Mouse (Mus musculus) spleen, adult 12 weeks (tissue): Measurements from ENCODE around the gene Dda1.

ENCODE experiments used
- DNase-seq: peaks from one replicate; pipeline ENCODE4 v3.0.0; 2022; ENCODE audit warnings: low spot score

Dda1 gene

DNA sequence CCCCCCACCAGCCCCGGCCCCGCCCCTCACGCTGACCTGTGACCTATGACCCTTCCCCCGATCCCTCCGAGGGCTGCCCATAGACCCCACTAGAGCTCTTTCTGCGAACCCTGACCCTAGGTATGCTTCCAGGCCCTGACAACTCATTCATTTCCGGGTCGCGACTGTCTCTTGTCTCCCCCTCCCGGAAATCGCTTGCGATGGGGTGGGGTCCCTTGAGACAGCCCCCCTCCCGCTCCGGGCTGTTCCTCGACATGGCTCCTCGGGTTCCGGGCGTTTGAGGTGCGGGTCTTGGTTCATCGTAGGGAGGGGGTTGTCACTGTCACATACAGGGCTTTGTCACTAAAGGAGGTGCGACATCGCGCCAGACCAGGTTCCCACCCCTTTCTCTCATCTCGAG, 412 bp downstream of the Dda1 start:
- DNase-seq, result peak; percentile 29

DNA sequence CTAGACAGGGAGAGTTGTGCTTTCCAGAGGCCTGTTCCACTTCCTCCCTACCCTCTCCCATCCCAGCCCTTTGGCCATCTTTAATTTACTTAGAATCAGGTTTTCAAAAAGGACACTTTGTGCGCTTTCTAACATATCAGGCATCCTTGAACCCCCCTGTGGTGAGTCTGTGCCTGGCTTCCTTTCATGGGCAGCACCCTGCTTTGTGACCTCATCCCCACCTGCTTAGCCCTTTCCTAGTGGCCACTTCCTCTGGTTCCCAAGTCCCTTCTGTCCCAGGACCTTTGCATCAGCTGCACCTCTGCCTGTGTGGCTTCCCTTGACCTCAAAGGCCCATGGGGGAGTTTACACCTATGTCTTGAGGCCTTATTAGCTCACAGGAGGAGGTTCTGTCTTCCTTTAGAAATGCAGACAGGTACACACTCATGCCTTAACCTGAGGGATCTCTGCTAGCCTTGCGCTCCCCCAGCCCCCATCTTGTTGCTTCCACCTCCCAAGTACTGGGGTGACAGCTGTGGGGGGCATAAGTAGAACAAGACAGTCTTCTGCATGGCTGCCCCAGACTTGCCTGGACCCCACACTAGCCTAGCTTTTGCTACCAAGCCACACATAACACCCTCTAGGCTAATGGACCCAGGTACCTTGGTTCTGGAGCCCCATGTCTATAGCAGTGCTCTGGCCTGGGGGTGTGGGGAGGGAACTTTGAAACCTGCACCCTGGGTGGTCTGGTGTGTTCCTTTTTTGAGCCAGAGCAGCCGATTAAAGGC, 1.3 kb downstream of the Dda1 start:
- no peak for DNase-seq

DNA sequence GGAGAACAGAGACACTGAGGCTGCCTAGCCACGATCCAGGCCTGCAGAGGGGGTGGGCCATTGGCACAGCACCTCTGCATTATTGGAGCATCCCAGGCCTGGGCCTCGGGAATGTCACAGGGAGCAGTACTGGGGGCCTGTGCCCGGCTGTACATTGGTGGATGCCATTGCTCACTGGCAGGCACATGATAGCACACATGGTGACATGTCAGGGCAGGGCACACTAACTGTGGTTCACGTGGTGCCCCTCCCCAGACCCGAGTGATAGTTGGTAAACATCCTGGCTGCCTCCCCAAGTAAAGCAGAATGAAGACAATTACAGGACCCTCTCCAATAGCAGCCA, 1.9 kb downstream of the Dda1 start:
- DNase-seq, result no peak

DNA sequence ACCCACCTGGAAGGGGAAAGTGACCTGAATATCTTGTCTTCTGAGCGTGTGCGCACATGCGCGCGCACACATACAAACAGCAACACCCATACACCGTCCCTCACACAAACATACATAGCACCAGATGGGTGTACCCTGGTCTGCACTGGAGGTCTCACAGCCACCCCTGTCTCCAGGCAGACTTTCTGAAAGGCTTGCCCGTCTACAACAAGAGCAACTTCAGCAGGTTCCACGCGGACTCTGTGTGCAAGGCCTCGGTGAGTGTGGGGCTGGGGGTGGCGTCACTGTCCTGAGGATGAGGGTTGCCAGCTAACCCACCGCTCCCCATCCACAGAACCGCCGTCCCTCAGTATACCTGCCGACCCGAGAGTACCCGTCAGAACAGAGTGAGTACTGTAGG, 2.9 kb downstream of the Dda1 start:
- DNase-seq, result no peak

DNA sequence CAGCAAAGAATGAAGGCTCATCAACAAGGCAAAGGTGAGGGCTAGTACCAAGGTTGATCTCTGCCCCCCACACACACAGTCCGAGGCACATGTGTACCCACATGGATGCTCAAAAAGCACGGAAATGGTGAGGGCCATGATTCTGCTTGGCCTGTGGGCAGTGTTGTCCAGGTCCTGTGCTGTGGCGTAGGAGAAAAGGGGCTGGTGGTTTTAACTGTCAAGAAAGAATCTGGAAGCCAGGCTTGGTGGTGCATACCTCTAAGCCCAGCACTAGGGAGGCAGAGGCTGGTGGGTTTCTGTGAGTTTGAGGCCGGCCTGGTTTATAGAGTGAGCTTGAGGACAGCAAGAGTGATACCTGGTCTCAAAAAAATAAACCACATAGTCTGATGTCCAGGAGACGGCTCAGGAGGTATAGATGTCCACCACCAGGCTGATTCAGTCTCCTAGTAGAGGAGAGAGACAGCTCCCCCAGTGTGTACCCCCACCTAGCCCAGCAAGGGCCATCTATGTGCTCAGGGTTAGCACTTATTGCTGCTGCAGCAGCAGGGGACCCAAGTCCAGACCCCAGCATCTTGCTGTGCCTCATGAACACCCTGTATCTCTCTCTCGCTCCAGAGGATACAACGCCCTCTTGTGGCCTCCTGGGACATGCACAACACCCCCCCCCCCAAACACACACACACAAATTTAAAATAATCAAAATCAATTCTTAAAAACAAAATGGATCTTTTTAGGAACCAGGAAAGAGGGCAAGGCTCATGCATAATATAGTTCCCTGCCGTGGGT, 3.8 kb downstream of the Dda1 start:
- no peak for DNase-seq

DNA sequence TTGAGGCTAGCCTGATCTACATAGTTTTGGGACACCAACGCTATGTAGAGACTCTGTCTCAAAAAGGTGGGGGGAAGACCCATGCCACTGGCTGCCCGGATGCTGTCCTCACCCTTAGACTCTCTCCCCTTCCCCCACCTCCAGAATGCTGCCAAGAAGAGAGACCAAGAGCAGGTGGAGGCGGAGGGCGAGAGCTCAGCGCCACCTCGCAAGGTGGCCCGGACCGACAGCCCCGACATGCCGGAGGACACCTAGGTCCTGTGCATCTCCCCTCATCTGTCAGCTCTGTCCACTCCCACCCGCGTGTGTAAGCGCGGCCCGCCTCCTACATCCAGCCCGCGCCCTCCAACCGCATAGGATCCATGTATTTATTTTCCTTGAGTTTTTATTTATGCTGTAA, 5.3 kb downstream of the Dda1 start:
- DNase-seq, result no peak

DNA sequence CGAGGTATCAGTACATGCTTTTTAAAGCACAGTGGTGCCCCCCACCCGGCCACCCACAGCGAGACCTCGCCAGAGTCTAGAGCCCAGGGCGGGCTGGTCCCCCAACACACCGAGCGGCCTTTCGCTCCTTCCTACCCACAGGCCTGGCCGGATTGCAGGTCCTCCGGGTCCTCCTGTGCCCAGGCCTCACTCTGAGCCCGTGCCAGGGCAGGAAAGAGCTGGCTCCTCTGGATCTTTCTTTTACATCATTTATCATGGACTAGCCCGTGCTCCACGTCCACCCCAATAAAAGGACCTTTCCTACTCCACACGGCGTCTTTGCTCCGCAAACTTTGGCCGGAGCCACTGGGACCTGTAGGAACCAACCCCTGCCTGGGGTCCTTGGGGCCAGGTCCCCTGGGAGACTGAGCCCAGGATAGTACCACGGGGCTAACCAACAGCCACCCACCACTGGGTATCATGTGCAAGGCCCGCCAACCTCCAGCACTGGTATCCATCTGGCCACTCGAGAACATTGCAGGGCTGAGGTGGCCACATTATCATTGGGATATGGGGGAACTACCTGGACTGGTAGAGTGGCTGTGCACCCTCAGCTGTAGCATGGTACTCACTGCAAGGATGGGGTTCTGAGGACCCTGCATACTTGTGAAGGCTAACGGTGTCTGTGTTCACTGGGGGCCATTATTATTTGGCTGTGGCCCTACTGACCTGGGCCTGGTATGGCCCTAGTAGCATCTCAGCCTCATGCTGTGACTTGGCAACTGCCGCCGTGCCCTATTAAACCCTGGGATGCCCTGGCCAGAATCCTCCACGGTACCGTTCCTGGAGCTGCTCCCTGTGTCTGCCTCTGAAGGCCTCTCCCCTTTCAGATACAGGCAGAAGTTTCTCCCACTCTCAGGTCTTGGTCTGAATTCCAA, 6.0 kb downstream of the Dda1 start:
- DNase-seq, result no peak

DNA sequence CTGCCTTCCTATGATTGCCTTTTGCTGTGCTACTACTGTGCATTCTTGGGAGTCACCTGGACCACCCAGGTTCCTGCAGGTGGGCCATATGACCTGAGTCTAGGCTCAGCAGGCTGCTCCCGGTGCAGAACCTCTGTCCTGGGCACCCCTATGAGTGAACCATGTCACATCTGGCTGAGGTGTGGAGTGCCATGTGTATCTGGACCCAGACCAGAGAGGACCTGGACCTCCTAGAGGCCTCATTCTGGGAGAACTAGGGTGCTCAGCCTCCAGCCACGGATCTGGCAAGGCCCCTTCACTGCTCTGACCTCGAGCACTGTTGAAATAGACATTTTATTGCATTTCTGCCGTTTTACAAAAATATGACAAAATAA, 6.7 kb downstream of the Dda1 start:
- DNase-seq, result no peak

DNA sequence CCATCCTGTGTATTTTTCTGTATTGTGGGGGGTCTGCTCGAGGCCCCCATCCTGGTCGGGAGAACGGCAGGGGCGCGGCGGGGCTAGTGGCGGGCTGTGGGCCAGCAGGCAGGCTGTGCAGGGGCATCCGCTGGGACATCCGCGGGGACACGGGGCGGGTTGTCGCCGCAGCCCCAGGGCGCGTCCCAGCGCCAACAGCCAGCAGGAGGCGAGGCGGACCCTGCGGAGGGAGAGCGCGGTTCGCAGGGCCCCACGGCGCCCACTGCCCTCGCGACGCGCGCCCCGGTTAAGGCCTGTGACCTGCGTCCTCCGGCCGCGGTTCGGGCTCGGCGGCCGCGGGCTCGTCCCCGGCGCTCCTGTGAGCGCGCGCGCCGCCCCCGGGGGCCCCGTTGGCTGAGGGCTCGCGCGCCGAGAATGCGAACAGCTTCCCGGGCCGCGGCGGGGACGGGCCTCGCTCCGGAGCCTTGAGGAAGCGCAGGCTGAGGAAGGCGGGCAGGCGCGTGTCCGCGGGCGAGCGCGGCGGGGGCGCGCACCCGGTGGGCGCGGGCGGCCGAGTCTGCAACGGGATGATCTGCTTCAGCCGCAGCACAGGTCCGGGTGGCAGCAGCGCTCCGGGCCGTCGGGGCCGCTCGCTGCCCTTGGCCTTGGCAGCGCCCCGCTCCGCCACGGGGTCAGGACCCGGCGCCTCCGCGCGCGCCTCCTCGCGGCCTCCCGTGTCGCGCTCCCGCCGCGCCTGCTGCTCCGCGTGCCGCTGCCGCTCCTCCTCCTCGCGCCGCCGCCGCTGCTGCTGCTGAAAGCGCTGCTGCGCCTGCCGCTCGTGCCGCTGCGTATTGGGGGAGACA, 7.3 kb downstream of the Dda1 start:
- DNase-seq, result peak; percentile 63

GRCm38 (mm10) chr8:71477196-71477845, 8.3 kb downstream of the Dda1 start:
- DNase-seq, result no peak

DNA sequence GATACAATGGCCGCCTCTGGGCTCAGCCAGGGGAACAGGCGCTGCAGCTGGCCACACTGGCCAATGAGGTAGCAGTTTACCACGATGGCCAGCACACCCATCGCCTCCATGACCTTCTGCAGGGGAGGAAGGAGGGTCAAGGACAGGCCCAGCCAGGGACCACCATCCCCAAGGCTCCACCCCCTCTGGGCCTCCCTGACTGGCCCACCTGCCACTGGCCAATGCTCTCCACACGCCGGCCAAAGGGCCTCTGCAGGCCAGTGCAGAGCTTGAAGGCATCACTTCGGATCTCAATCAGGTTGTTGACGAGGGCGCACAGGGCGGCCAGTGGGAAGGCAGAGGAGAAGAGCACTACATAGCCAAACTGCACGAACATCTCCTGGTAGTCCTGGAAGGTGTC, 9.9 kb downstream of the Dda1 start:
- DNase-seq, result no peak

GRCm38 (mm10) chr8:71483932-71484331, 14.9 kb downstream of the Dda1 start:
- DNase-seq, result no peak

- no peak for DNase-seq
These were observed 15.7 kb downstream of the Dda1 start for GRCm38 (mm10) chr8:71484736-71485135.

DNA sequence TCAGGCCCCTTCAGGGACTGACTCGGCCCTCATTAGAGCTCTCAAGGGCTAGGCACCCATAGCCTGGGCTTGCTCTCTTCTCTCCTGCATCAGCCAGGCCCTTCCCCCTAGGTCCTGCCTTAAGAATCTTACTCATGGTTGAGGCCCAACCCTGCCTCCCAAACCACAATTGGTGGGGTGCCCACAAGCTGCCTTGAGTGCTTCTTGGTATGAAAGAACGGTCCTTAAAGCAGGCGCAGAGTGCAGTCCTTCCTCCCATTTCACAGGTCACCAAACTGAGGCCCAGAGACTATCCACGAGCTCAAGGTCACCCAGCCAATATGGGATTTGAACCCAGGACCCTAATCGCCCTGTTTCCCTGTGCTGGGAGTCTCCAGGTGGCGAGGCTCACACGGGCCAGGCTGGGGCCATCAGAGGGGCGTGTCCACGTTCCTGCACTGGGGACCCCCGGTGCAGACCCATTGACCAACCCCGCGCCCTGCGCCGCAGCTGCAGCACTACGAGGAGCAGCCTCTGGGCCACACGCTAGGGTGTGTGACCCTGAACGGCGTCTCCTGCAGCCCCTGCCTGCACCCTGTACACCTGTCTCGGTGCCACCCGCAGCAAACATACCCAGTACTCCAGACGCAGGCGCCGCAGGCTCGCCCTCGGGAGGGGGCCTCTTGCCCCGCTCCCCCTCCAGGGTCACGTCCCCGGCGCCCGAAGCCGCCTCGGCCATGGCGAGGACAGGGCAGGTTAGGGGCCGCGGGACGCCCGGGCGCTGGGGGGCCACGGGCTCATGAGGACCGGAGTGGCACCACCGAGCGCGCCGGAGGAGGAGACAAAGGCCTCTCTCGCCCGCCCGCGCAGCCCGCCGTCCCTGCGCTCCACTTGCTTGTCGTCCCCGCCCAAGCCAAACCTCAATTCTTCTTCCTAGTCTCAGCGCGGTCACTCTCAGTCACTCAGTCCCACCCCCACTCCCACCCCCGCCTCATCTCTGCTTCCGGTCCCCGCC, 16.4 kb downstream of the Dda1 start, which contains the start of gene Ano8:
TSS of gene Ano8 (minus strand) at position 822 of the 994 bp plus-strand sequence.
- DNase-seq, result peak; percentile 59

DNA sequence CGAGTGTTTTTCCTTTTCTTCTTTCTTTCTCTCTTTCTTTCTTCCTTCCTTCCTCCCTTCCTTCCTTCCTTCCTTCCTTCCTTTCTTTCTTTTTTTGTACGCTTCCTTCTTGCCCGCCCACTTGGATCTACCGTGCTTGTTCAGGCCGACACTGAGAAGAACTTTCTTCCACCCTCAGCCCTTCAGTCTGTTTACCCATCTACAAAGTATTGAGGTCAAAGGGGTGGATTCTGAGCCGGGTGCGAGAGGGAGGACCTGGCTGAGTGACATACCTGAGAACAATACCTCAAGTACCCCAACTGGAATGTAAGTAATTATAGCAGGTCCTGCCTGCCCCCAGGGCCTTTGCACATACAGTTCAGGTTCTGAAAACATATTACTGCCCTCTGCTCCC, 17.1 kb downstream of the Dda1 start:
- DNase-seq, result no peak

DNA sequence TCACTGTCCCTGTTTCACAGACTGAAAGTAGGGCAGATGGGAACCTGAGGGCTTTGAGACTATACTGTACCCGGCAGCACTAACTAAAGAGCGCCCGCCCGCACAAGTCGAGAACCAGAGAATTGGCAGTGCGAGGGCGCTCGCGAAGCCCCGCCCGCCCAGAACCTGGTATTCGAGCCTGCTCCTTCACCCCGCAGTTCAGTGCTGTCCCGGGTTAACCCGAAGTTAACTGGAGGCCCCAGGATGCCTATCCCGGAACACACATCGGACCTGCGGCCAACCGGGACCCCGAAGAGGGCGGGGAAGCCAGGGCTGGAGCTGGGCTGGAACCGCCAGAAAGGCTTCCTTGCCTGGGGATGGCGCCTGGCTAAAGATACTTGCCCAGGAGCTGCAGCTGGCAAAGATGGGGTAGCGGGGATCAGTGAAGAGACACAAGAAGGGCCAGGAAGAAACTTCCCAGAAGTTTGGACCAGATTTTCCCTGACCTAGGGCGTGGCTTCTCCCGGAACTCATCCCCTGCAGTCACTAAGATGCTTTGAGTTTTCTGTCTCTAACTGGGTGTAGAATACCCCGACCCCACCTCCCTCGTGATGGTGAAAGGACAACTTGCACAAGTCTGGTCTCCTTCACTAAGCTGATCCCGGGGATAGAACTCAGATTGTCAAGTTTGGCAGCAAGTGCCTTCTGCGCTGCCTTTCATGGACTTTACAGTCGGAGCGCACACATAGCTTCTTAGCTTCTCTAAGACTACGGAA, 18.9 kb downstream of the Dda1 start, which contains the start of gene Gtpbp3:
TSS of gene Gtpbp3 (plus strand) at position 413 of the 755 bp plus-strand sequence.
- DNase-seq, result peak; percentile 66

DNA sequence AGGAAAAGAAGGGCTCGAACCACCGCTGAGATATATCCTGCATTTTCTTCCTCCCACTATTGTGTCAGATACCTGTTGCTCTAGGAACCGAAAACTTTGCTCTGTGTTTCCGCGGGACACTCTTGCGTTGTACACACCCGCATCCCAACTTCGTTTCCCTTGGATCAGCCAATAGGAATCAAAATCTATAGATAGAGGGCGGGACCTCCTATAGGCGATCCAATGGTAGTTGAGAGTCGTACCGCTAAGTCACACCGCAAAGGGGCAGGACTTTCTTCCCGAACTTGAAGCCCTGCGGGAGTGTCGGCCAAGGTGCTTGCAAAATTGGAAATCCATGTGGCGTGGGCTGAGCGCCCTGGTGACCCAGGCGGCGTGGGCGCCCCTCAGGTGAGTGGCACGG, 19.5 kb downstream of the Dda1 start:
- DNase-seq, result peak; percentile 82

GRCm38 (mm10) chr8:71495039-71495438, 26.0 kb downstream of the Dda1 start:
- DNase-seq, result peak; percentile 57

DNA sequence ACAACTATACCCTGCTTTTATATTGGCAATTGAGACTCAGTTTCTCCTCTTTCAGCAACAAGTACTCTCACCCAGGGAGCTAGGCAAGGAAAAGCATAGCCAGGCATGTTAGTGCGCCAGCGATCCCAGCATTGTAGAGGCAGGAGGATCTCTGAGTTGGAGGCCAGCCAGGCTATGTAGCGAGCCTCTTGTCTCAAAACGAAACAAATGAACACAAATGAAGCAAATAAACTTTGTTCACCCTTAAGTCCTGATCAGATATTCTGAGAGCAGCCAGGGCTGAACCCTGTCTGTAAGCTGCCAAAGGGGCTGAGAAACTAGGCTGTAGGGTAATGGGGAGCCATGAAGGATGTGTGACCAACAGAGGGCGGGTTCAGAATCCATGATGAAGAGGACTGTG, 26.8 kb downstream of the Dda1 start:
- no peak for DNase-seq
